Mouse (Mus musculus): ENCODE measurements around the gene Apold1. TPM values are rescaled to one million over a fixed set of nuclear protein-coding genes. Genes with fewer than 3 reads are reported as not detected.

Gene Apold1
- total RNA-seq, 2 experiments from 2014 or later, result 5.1 to 15.6 TPM

DNA sequence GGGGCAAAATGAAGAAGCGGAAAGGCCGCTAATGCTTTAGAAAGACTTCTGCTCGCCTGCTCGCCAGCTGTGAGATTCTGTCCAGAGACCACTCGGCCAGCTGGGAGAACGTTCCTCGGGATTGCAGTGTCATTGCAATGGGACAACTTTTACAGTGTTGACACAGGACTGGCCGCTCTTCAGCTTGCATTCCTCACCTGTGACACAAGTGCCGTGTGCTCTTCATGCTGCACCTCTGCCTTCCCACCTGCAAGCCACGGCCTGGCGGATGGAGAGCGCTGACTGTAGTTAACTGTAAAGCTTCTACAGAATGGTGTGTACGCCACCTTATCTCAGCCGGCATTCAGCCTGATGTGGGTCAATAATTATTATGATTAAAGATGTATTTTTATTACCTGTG, 41.9 kb downstream of the Apold1 start:
- DNase-seq, result no peak
- intact Hi-C loops (cut with DNase I), result loop anchor here (10.0 kb wide), 1 partner anchor 61 kb away; no protein-coding TSS in a partner anchor

DNA sequence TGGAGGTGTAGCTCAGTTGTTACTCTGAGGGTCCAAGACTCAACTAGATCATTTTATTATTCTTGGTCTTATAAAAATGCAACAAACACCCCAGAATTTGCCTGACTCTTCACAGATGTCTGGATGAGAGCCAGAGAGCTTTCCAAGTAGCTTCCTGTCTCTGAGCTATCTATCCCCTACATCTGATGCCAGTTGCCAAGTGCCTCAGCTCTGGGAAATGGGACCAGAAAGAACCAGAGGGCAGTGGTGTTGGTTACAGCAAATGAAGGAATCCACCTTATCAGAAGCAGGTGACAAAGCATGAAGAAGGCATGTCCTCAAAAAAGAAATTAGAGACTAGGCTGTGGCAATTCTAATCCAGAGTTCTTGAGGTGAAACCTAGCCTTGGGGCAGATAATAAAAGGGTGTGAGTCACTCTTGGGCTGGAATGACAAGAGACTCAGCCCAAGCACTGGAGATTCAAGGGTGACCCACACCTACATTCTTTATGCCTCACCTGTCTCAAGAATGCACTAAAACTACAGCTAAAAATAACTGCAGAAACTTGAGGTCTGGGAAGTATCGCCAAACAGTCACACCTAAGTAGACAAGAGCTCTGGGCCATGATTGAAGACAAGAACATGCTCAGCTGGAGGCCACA, 43.4 kb downstream of the Apold1 start:
- intact Hi-C loops (cut with DNase I), result loop anchor here (10.0 kb wide), 1 partner anchor 60 kb away; no protein-coding TSS in a partner anchor

DNA sequence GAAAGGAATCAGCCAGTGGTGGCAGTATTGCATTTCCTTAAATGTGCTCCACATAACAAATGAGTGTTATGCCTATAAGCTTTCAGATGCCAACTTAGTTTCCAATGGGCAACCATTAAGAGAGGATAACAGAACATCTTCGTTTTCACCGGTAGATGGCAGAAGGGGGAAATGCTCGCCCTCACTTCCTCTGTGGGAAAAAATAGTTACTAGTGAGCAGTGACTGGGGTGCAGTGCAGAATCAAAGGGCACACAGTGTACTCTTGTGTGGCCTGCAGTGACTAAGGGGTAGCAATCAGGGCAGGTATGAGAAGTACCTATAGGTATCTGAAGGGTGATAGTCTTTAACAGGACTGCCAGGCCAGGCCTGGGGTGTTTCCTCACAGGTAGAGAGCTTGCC, 44.7 kb downstream of the Apold1 start:
- intact Hi-C loops (cut with DNase I), result loop anchor here (2.0 to 10.0 kb wide), 2 partner anchors 59 to 119 kb away; no protein-coding TSS in a partner anchor

More for the DNA sequence above, 43.4 kb downstream of the Apold1 start:
- no peak for DNase-seq

DNA sequence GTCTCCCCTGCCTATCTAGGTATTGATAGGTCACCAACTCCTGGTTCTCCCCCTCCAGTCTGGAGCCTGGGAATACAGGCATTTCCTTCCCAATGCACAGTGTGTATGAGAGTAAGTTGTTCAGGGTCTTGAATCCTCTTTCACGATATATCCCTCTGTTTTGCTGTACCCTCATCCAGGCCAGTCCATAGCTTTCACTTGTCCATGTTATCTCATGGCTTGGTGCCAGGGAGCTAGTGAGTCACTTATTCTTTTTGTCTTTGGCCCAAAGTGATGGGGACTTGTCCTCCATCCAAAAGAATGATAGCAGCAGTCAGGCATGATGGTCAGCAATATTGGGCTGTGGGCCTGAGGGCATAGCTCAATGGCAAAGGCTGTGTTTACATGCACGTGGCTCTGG, 45.2 kb downstream of the Apold1 start:
- DNase-seq, result peak in 1 of 2 experiments; percentile 9
- intact Hi-C loops (cut with DNase I), result loop anchor here (2.0 to 10.0 kb wide), 2 partner anchors 58 to 118 kb away; no protein-coding TSS in a partner anchor

More for the DNA sequence above, 44.7 kb downstream of the Apold1 start:
- DNase-seq, result peak; percentile 15 to 17

DNA sequence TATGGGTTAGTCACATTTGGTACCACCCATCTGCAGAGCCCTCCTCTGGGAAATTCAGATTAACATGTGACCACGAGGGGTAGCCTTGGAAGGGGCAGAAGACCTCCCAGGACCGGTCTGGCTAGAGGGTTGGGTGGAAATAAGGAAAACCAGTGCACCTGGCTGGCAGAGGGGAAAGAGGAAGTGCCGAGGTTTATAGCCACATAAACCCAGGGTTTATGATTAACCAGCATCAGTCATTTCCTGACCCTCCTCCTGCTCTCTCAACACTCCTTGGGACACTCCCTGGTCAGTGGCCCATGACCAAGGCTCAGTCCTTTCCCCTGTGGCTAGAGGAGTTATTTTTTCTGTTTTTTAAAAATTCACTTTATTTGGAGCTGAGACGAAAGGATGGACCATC, 47.7 kb downstream of the Apold1 start:
- intact Hi-C loops (cut with DNase I), result loop anchor here (10.0 kb wide), 1 partner anchor 56 kb away; no protein-coding TSS in a partner anchor

More for the DNA sequence above, 47.7 kb downstream of the Apold1 start:
- DNase-seq, result no peak

Other genes starting within 250 kb of the Apold1 start
- gene Dusp16, start 189.1 kb upstream of the Apold1 start, total RNA-seq (2021), result 10 to 100 TPM; 22.2 to 25.6 TPM
- 10 to 100 TPM; 13.0 to 14.1 TPM for gene Crebl2, start 151.6 kb upstream of the Apold1 start, total RNA-seq (2021)
- gene Gpr19, start 83.1 kb upstream of the Apold1 start, total RNA-seq (2021), result 1 to 10 TPM; 4.4 to 5.2 TPM
- 10 to 100 TPM; 50.9 to 53.6 TPM for gene Cdkn1b, start 61.3 kb upstream of the Apold1 start, total RNA-seq (2021)
- gene Ddx47, start 29.9 kb downstream of the Apold1 start, total RNA-seq (2021), result 10 to 100 TPM; 38.1 to 39.9 TPM
- 1 to 10 TPM in 1 of 2 experiments, under 1 TPM in 1; 0.81 to 1.3 TPM for gene Gprc5a, start 83.9 kb downstream of the Apold1 start, total RNA-seq (2021)
- not detected for gene Gprc5d, start 136.6 kb downstream of the Apold1 start, total RNA-seq (2021)
- gene Fam234b, start 216.3 kb downstream of the Apold1 start, total RNA-seq (2021), result 1 to 10 TPM; 7.0 to 9.2 TPM
- gene Hebp1, start 216.3 kb downstream of the Apold1 start, total RNA-seq (2021), result 10 to 100 TPM; 50.3 to 53.5 TPM

All from heart, postnatal 36 days (tissue).